Mouse (Mus musculus): ENCODE data around the gene Vmn2r99. TPM values are rescaled to one million over a fixed set of nuclear protein-coding genes. Genes with fewer than 3 reads are reported as not detected.

Vmn2r99 gene
- not detected for polyA plus RNA-seq (2014; fragmentation: Illumina TruSeq; extraction: RNeasy Lipid Tissue Mini Kit (QIAGEN cat#74804); ENCODE audit: low read depth, low replicate concordance)

DNA sequence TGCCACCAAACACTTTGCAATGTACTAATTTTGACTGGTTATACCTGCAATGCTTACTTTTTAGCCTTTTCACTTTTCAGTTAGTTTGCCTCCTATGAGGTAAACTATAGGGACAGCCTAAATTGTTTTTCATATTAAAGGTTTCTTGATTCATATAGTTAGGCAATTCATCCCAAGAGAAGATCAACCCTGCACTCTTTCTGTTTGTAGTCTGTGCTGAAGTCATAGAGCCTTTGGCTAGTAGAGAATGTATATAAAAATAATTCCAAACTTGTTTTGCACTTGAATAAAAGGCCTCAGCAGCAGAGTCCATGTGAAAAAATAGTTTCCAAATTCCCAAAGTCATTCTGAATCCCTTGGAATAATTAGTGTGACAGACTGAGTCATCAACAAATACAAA is at the start of gene Vmn2r99:
Gene Vmn2r99, plus strand, starts transcription at position 301 of the 400 bp plus-strand sequence.

Other genes with a start within 250 kb of the Vmn2r99 start
- gene Vmn2r100, start 142.8 kb downstream of the Vmn2r99 start, polyA plus RNA-seq (2014; fragmentation: Illumina TruSeq; extraction: RNeasy Lipid Tissue Mini Kit (QIAGEN cat#74804); ENCODE audit: low read depth, low replicate concordance): not detected
- not detected for gene Vmn2r101, start 215.3 kb downstream of the Vmn2r99 start, polyA plus RNA-seq (2014; fragmentation: Illumina TruSeq; extraction: RNeasy Lipid Tissue Mini Kit (QIAGEN cat#74804); ENCODE audit: low read depth, low replicate concordance)

Measured in heart, adult 10 weeks (tissue).